Mouse (Mus musculus): ENCODE data around the gene Noct.

Gene Noct

GRCm38 (mm10) chr3:51232205-51232910, 8.1 kb downstream of the Noct start:
- no peak for DNase-seq

DNA sequence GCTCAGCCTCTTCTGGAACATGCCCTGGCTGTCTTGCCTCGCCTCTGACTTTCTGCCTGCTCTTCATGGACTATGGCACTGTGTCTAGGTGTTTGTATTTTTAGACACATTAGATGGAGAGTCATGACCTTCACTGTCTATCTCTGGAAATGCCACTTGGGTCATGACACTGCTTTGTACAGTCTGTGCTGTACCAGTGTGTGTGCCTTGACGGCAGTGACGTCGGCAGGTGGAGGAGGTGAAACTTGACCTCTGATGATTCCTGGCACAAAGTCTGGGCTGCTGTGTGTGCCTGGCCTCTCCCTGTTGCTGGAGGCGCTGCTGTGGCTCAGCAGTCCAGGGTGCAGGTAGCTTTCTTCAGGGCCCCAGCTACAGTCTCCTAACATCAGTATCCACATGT, 9.2 kb downstream of the Noct start:
- DNase-seq: no peak

DNA sequence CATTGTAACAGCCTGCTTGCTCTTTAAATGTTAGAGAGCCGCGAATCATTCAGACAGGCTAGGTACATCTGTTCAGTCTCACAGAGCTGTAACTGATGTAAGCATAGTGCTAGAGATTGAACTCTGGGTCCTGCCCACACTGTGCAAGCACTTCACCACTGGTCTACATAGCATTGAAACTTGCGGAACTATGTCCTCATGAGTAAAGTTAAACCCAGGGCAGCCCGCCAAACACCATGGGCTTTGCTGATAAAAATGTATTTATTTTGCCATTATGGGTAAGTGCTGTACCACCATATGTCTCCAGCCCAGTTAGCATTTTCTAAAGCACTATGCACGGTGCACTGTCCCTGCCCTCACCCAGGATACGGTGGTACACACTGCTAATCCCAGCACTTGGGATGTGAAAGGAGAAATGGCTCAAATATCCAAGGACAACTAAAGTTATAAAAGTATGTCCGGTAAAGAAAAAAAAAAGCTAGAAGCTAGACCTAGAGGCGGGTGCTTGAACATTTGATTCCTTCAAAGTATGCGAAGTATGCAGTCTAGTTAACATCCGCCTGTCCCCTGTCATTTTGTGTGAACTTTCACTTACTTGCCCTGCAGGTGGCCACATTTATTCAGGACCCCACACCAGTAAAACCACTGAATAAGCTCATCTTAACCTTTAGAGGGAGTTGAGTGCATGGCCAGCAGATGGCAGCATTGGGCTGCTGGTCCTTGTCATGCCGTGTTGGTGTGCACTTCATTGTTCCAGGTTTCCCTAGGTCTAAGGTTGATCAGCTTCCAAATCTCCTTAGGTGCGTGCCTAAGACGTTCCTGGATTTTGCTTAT, 9.9 kb downstream of the Noct start:
- DNase-seq: peak; percentile 77

DNA sequence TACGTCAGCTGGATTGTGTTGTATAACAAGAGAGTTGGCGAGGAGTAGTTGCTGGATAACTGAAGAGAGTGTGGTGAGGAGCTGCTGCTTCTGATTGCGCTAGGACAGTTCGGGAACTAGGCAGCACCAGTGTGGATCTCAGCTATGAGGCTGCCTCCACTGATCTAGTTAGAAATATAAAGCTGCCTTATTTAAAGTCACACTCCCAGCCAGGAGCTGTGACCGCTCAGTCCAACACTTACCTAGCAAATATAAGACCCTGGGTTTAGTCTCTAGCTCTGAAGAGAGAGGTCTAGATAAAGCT, 10.5 kb downstream of the Noct start:
- DNase-seq: no peak

GRCm38 (mm10) chr3:51238515-51238914, 14.3 kb downstream of the Noct start:
- DNase-seq: no peak

GRCm38 (mm10) chr3:51239541-51239940, 15.3 kb downstream of the Noct start:
- no peak for DNase-seq

- no peak for DNase-seq
Observed at GRCm38 (mm10) chr3:51247704-51248103, 23.5 kb downstream of the Noct start.

DNA sequence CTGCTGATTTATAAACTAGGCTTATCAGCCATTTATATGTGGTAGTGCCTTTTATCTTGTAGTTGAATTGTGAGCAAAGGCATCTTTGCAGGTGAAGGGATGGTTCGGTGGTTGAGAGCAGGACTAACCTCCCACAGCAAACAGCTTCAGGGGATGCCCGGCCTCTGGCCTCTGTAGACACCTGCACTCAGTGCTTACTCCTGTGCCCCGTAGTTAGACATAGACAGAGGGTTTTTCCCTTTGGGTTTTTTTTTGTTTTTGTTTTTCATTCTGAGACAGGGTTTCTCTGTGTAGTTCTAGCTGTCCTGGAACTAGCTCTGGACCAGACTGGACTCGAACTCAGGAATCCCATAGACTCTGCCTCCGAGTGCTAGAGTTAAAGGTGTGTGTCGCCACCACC, 24.4 kb downstream of the Noct start:
- no peak for DNase-seq

DNA sequence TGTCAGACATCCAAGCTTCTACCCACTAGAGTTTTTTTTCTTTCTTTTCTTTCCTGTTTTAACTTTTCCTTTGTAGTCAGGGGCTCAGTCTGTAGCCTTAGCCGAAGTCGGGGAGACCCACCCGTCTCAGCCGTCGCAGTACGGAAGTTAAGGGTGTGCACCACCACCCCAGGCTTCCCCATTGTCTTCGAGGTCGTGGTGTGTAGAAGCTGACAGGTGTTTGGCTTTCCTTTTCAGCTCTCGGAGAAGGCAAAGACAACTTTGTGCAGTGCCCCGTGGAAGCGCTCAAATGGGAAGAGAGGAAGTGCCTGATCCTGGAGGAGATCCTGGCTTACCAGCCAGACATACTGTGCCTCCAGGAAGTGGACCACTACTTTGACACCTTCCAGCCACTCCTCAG, 25.2 kb downstream of the Noct start:
- no peak for DNase-seq

DNA sequence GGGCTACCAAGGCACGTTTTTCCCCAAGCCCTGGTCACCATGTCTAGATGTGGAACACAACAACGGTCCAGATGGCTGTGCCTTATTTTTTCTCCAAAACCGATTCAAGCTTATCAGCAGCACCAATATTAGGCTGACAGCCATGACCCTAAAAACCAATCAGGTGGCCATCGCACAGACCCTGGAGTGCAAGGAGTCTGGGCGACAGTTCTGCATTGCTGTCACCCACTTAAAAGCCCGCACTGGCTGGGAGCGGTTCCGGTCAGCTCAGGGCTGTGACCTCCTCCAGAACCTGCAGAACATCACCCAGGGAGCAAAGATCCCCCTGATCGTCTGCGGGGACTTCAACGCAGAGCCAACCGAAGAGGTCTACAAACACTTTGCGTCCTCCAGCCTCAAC, 25.6 kb downstream of the Noct start:
- no peak for DNase-seq

DNA sequence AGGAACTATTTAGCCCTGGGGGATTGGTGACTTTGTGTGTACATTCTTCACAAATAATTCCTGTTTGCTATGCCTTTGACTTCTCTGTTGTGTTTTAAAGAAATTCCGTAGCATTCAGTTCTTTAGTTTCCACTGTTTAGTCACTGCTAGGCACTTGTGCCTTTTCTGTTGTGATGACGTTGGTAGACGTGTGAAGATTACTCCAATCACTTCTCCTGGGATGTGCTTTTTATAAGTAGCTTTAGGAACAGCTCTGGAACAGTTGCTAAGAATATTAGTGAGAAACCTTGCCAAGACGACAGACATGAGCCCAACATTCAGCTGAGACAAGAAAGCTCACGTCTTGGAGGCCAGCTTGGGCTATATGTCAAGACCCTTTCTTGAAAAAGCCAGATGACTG, 26.8 kb downstream of the Noct start:
- no peak for DNase-seq

- no peak for DNase-seq
Observed at GRCm38 (mm10) chr3:51252223-51252622, 28.0 kb downstream of the Noct start.

- DNase-seq: no peak
Observed at GRCm38 (mm10) chr3:51252689-51253402, 28.6 kb downstream of the Noct start.

- DNase-seq: no peak
Observed at GRCm38 (mm10) chr3:51254784-51255183, 30.5 kb downstream of the Noct start.

- DNase-seq: no peak
Observed at GRCm38 (mm10) chr3:51256450-51256849, 32.2 kb downstream of the Noct start.

GRCm38 (mm10) chr3:51258070-51258469, 33.8 kb downstream of the Noct start:
- no peak for DNase-seq

DNA sequence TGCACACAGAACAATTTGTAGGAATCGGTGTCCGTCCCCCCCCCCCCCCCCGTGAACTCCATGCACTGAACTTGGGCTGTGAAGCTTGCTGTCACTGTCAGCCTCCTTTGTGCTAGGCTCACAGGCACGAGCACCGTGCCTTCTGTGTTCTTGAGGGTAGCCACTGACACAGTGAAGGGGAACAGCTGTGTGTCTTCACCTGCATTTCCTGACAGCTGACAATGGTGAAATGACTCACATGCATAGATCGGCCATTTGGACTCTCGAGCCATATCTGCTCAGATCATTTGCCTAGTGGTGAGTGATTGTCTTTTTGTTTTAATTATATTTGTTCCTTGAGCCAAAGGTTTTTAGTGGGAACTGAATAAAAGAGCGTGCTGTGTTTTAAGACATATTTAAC, 38.7 kb downstream of the Noct start:
- no peak for DNase-seq

- no peak for DNase-seq
Observed at GRCm38 (mm10) chr3:51268434-51268833, 44.2 kb downstream of the Noct start.

DNA sequence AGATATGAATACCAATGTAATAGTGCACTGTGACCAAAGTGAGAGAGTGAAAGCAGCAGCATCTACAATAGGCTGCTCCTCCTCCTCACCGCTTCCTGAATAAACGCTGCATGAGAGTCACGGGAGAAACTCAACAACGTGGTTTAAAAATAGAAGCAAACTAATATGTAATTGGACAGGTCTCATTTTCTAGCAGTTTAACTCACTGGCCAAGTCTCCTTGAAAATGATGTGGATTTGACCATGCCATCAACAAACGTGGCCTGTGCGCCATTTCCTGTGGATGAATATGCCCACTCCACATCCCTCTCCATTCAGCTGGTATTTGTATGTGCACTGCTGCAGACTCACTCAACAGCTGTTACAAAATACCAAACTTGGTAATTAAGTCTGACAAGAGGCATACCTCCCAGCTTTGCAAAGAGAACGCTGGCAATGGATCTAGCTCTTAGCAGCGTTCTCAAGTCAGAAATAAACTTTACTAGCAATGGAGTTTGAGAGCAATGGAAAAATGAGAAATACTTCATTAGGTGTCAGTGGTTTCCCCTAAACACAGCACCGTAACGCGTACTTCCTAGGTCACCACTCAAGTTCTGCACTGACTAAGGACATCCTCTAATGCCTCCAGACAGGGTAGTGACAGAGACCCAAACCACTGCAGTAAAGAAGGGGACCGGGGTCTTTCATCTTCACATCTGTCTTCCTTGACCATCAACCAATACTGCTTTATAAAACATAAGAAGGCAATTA, 46.0 kb downstream of the Noct start:
- DNase-seq: no peak

DNA sequence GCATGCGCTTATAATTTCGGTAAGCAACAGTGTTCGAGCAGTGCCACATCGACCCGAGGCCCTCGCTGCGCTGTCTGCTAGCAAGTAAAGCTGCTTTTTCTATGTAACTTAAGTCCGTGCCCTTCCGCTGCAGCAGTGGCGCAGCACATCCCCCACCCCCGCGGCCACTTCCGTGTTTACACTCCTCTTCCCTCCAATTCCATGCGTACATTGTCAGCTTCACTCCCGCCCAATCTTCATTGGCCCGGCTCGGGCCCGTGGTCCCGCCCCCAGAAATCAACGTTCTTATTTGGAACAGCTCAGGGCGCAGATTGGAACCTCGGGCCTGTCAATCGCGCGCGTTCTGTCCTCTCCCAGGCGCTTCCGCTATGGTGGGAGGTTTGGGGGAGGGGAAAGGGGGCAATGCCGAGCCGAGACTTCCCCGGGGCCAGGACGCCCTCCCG, 51.7 kb downstream of the Noct start:
- peak; percentile 96 for DNase-seq

- peak; percentile 68 for DNase-seq
Observed at GRCm38 (mm10) chr3:51276421-51277111, 52.3 kb downstream of the Noct start.

Data from cerebellum, adult 8-10 months (tissue).